Mouse (Mus musculus) erythroblast, embryonic 14.5 days (primary cell): ENCODE measurements around the gene 6030445D17Rik. TPM values are rescaled to one million over a fixed set of nuclear protein-coding genes. Genes with fewer than 3 reads are reported as not detected.

ENCODE experiments used
- H3K27me3 ChIP-seq: 2 replicates; pipeline ENCODE4 v1.6.1; 2012; ENCODE audit warnings: inconsistent platforms; ENCODE audit not compliant: control insufficient read depth
- H3K36me3 ChIP-seq: 2 replicates; pipeline ENCODE4 v1.6.1; 2012; ENCODE audit warnings: mild to moderate bottlenecking, inconsistent platforms; ENCODE audit not compliant: control insufficient read depth
- H3K4me1 ChIP-seq: 2 replicates; pipeline ENCODE4 v1.6.1; 2012; ENCODE audit warnings: inconsistent platforms; ENCODE audit not compliant: control insufficient read depth
- H3K4me3 ChIP-seq: replicated peaks from 2 replicates; pipeline ENCODE3; 2012; ENCODE audit warnings: moderate library complexity, mild to moderate bottlenecking, inconsistent platforms
- H3K9me3 ChIP-seq: 2 replicates; pipeline ENCODE4 v1.6.1; 2012; ENCODE audit warnings: low read length, inconsistent platforms, mixed read lengths; ENCODE audit not compliant: control insufficient read depth
- GATA1 ChIP-seq: IDR thresholded peaks from 2 replicates; pipeline ENCODE4 v1.6.1; 2012; ENCODE audit warnings: low read length, inconsistent platforms, mixed read lengths
- TAL1 ChIP-seq: IDR thresholded peaks from 3 replicates; pipeline ENCODE4 v1.6.1; 2012; ENCODE audit warnings: low read length, inconsistent platforms, mixed read lengths
- polyA plus RNA-seq: library from polyadenylated mRNA; stranded (reverse); fragments of >175 nt; gene quantifications from 2 replicates; pipeline ENCODE4 v1.2.3, GENCODE M21; 2012

The 6030445D17Rik gene
- polyA plus RNA-seq, 1 experiment, result not detected

DNA sequence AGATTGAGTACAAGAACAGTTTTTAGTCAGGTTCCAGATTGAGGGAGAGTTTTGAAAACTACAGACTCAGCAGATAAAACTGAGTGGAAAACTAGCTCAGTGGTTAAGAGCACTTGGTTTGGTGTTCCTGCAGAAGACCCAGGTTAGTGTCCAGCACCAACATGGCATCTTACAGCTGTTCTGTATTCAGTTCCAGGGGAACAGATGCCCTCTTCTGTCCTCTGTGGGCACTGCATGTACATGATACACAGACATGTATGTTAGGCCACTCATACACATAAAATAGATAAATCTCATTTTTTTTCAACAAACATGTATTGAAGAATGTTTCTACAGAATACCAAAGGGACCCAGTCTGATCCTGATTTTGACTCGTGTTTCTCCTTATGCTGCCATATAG lies 47.8 kb downstream of the 6030445D17Rik start:
- Histone ChIP-seq H3K27me3 (no peaks in the 10 kb centered on the region), H3K9me3 (no peaks in the 10 kb centered on the region), H3K4me3 (no peak overlapping the region), H3K36me3 (no peaks in the 10 kb centered on the region), H3K4me1 (peaks cover 4% of the 10 kb centered on the region)
- TF ChIP-seq GATA1 (no peak), TAL1 (no peak)

GRCm38 (mm10) chr4:136511708-136512107 lies 49.7 kb downstream of the 6030445D17Rik start:
- TF ChIP-seq GATA1, result no peak
- no peak for TF ChIP-seq TAL1
- H3K9me3 ChIP-seq, result no peaks in the 10 kb centered on the region
- H3K27me3 ChIP-seq, result no peaks in the 10 kb centered on the region
- H3K36me3 ChIP-seq, result no peaks in the 10 kb centered on the region
- H3K4me1 ChIP-seq, result peaks cover 4% of the 10 kb centered on the region
- no peak overlapping the region for H3K4me3 ChIP-seq

- no peak overlapping the region for H3K4me3 ChIP-seq
- H3K36me3 ChIP-seq, result no peaks in the 10 kb centered on the region
- H3K4me1 ChIP-seq, result peaks cover 4% of the 10 kb centered on the region
- TF ChIP-seq TAL1, result no peak
- TF ChIP-seq GATA1, result no peak
- H3K27me3 ChIP-seq, result no peaks in the 10 kb centered on the region
- no peaks in the 10 kb centered on the region for H3K9me3 ChIP-seq
These were observed 50.9 kb downstream of the 6030445D17Rik start for GRCm38 (mm10) chr4:136512905-136513304.

Other genes starting within 250 kb of the 6030445D17Rik start
- not detected in 2 replicates for gene Tcea3, start 214.5 kb upstream of the 6030445D17Rik start, polyA plus RNA-seq
- gene Zfp46, start 177.6 kb upstream of the 6030445D17Rik start, polyA plus RNA-seq, result 0.17 and 0.27 TPM in 2 replicates
- 5.8 and 6.6 TPM in 2 replicates for gene Hnrnpr, start 151.3 kb upstream of the 6030445D17Rik start, polyA plus RNA-seq
- gene Htr1d, start 38.7 kb upstream of the 6030445D17Rik start, polyA plus RNA-seq, result not detected in 2 replicates
- 0.05 and 0.15 TPM in 2 replicates for gene Luzp1, start 7.5 kb downstream of the 6030445D17Rik start, polyA plus RNA-seq
- 0.90 and 1.1 TPM in 2 replicates for gene Kdm1a, start 140.5 kb downstream of the 6030445D17Rik start, polyA plus RNA-seq
- not detected in 2 replicates for gene Tex46, start 148.2 kb downstream of the 6030445D17Rik start, polyA plus RNA-seq
- 0.01 TPM in 1 of 2 replicates, not detected in the other for gene Lactbl1, start 160.4 kb downstream of the 6030445D17Rik start, polyA plus RNA-seq